Mouse (Mus musculus): ENCODE results near the gene Stx3. TPM values are rescaled to one million over a fixed set of nuclear protein-coding genes. Genes with fewer than 3 reads are reported as not detected.

Gene Stx3
- total RNA-seq, 2 experiments from 2014 or later, result 3.1 to 4.1 TPM

GRCm38 (mm10) chr19:11810003-11810758 is 9.0 kb downstream of the Stx3 start:
- intact Hi-C loops (cut with DNase I), result no loop called here
- DNase-seq (ENCODE audit: low spot score), result no peak

- DNase-seq (ENCODE audit: low spot score), result no peak
- intact Hi-C loops (cut with DNase I), result no loop called here
Measured at GRCm38 (mm10) chr19:11808452-11808851, 10.8 kb downstream of the Stx3 start.

- intact Hi-C loops (cut with DNase I), result no loop called here
- no peak for DNase-seq (ENCODE audit: low spot score)
Measured at GRCm38 (mm10) chr19:11807822-11808221, 11.4 kb downstream of the Stx3 start.

- no peak for DNase-seq (ENCODE audit: low spot score)
- intact Hi-C loops (cut with DNase I), result no loop called here
Measured at GRCm38 (mm10) chr19:11807251-11807650, 12.0 kb downstream of the Stx3 start.

GRCm38 (mm10) chr19:11804423-11804822 is 14.8 kb downstream of the Stx3 start:
- intact Hi-C loops (cut with DNase I), result loop anchor here (2.0 kb wide), 1 partner anchor 14 kb away; the partner anchor contains the start of gene Stx3
- no peak for DNase-seq (ENCODE audit: low spot score)

- intact Hi-C loops (cut with DNase I), result no loop called here
Measured at GRCm38 (mm10) chr19:11800531-11801315, 18.5 kb downstream of the Stx3 start.

GRCm38 (mm10) chr19:11794447-11794846 is 24.8 kb downstream of the Stx3 start:
- no peak for DNase-seq (ENCODE audit: low spot score)
- intact Hi-C loops (cut with DNase I), result no loop called here

More at GRCm38 (mm10) chr19:11800531-11801315, 18.5 kb downstream of the Stx3 start:
- DNase-seq (ENCODE audit: low spot score), result no peak

GRCm38 (mm10) chr19:11793741-11794359 is 25.4 kb downstream of the Stx3 start:
- intact Hi-C loops (cut with DNase I), result no loop called here
- no peak for DNase-seq (ENCODE audit: low spot score)

- intact Hi-C loops (cut with DNase I), result no loop called here
- no peak for DNase-seq (ENCODE audit: low spot score)
Measured at GRCm38 (mm10) chr19:11791825-11792224, 27.4 kb downstream of the Stx3 start.

GRCm38 (mm10) chr19:11788876-11789275 is 30.3 kb downstream of the Stx3 start:
- no peak for DNase-seq (ENCODE audit: low spot score)
- intact Hi-C loops (cut with DNase I), result no loop called here

- no peak for DNase-seq (ENCODE audit: low spot score)
- intact Hi-C loops (cut with DNase I), result no loop called here
Measured at GRCm38 (mm10) chr19:11787826-11788225, 31.4 kb downstream of the Stx3 start.

GRCm38 (mm10) chr19:11785409-11786154 is 33.6 kb downstream of the Stx3 start:
- intact Hi-C loops (cut with DNase I), result no loop called here
- DNase-seq (ENCODE audit: low spot score), result no peak

- DNase-seq (ENCODE audit: low spot score), result no peak
- intact Hi-C loops (cut with DNase I), result loop anchor here (5.0 to 10.0 kb wide), 2 partner anchors 167 to 230 kb away; no protein-coding TSS in a partner anchor
Measured at GRCm38 (mm10) chr19:11777191-11777865, 41.9 kb downstream of the Stx3 start.

GRCm38 (mm10) chr19:11770205-11770892 is 48.9 kb downstream of the Stx3 start, which contains the start of gene Mrpl16:
Mrpl16 (plus strand) TSS chr19:11770391.
- DNase-seq (ENCODE audit: low spot score), result peak; percentile 64
- intact Hi-C loops (cut with DNase I), result loop anchor here (10.0 kb wide), 1 partner anchor 174 kb away; no protein-coding TSS in a partner anchor

- intact Hi-C loops (cut with DNase I), result loop anchor here (5.0 kb wide), 1 partner anchor 162 kb away; no protein-coding TSS in a partner anchor
Measured at GRCm38 (mm10) chr19:11769257-11769920, 49.8 kb downstream of the Stx3 start.

GRCm38 (mm10) chr19:11768163-11768562 is 51.0 kb downstream of the Stx3 start:
- no peak for DNase-seq (ENCODE audit: low spot score)
- intact Hi-C loops (cut with DNase I), result loop anchor here (5.0 kb wide), 1 partner anchor 161 kb away; no protein-coding TSS in a partner anchor

More at GRCm38 (mm10) chr19:11769257-11769920, 49.8 kb downstream of the Stx3 start:
- DNase-seq (ENCODE audit: low spot score), result no peak

- intact Hi-C loops (cut with DNase I), result loop anchor here (5.0 kb wide), 1 partner anchor 159 kb away; no protein-coding TSS in a partner anchor
- no peak for DNase-seq (ENCODE audit: low spot score)
Measured at GRCm38 (mm10) chr19:11766413-11766812, 52.8 kb downstream of the Stx3 start.

GRCm38 (mm10) chr19:11765059-11765458 is 54.1 kb downstream of the Stx3 start:
- no peak for DNase-seq (ENCODE audit: low spot score)
- intact Hi-C loops (cut with DNase I), result loop anchor here (5.0 kb wide), 1 partner anchor 158 kb away; no protein-coding TSS in a partner anchor
